ENCODE assay signal across 25 mouse cellular contexts in the genomic region with DNA sequence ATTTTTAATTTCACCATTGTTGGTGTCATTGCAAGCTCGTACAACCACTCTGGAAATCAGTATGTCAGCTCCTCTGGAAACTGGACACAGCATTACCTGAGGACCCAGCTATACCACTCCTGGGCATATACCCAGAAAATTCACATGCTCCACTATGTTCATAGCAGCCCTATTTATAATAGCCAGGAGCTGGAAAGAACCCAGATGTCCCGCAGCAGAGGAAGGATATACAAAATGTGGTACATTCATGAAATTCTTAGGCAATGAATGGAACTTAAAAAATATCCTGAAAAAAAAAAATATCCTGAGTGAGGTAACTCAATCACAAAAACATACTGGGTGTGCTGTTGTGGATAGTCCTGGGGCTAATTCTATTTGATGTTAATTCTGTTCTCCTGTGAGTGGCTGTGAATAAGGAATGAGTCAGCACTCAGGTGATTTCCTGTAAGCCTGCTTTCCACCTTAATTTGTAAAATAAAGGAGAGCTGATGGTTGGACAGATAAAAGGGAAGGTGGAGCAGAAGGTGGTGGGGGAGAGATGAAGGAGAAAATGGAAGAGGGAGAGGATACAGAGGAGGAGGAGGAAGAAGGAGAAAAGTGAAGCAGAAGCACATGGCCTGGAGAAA.
DNase-seq lines count a peak whose midpoint lies in the region; TF ChIP-seq lines count a peak whose summit lies in the region.
"Had no signal": no experiment of that assay in that cellular context is flagged by ENCODE, and none has a peak within 500 bp of the region (broad histone marks: within the 10 kb centered on the region; RNA-seq: fewer than 3 reads in every experiment).

No protein-coding gene starts in this region.

- H3K9ac ChIP-seq in ES-Bruce4 (ENCODE audit: low read depth, poor library complexity, severe bottlenecking) (no peak overlapping the region), ES-E14 (ENCODE audit: insufficient read depth, low read depth, low read length, poor library complexity, severe bottlenecking) (no peak overlapping the region)
- H3K9ac ChIP-seq: embryonic facial prominence, embryonic 13.5 days; embryonic facial prominence, embryonic 15.5 days; forebrain, embryonic 13.5 days; forebrain, embryonic 15.5 days; forebrain, postnatal 0 days had no signal

- no peak for TF ChIP-seq EP300 in ES-Bruce4 (IDR thresholded peaks at IDR 0.05; ENCODE audit: insufficient read depth, low read depth, low read length)

- peaks cover 1% of the 10 kb centered on the region for H3K4me1 ChIP-seq in ES-Bruce4 (ENCODE audit: control insufficient read depth, insufficient read depth, low read length)
- H3K4me1 ChIP-seq in ES-E14 (ENCODE audit: control insufficient read depth in 2 of 2, insufficient read depth in 2 of 2, low read length in 2 of 2, poor library complexity in 1 of 2), result no peaks in the 10 kb centered on the region; a peak in 1 of 4 replicates
- H3K4me1 ChIP-seq in embryonic fibroblast, embryonic 13.5 days (ENCODE audit: control insufficient read depth, insufficient read depth, low read length), result no peaks in the 10 kb centered on the region; the same call in 1 of the 2 replicates
- H3K4me1 ChIP-seq: embryonic facial prominence, embryonic 13.5 days; embryonic facial prominence, embryonic 15.5 days; forebrain, embryonic 13.5 days; forebrain, embryonic 15.5 days had no signal

- in situ Hi-C loops in ES-E14 (cut with MboI; ENCODE audit: low sequenced_read_pairs in 2 of 2, unreplicated experiment in 2 of 2), result no loop called here

- DNase-seq in ES-E14 (ENCODE audit: low read depth, low spot score), result no peak
- DNase-seq in R1 (ENCODE audit: low read depth, low spot score), result peak; percentile 83
- no peak for DNase-seq in cerebellum, postnatal 10 days
- DNase-seq in lung, postnatal 4 days, result no peak
- DNase-seq in adipocyte (ENCODE audit: low spot score), result no peak
- no peak for DNase-seq in T-cell, adult 2 months (ENCODE audit: low spot score)
- DNase-seq: adrenal gland, adult 2 months; adrenal gland, postnatal 10 days; adrenal gland, postnatal 25 days; B cell, adult 2 months; cerebellum, adult 11 months; cerebellum, adult 18-20 months; cerebellum, adult 8-10 months; cerebellum, adult 9-11 months; cerebellum, postnatal 25 days; embryo, embryonic 11 days; forebrain, postnatal 0 days had no signal

- H3K36me3 ChIP-seq in ES-Bruce4 (ENCODE audit: control insufficient read depth, insufficient read depth, low read length, poor library complexity, severe bottlenecking) (no peaks in the 10 kb centered on the region), ES-E14 (ENCODE audit: control insufficient read depth, insufficient read depth, low read length, poor library complexity, severe bottlenecking) (no peaks in the 10 kb centered on the region)
- H3K36me3 ChIP-seq: embryonic facial prominence, embryonic 13.5 days; embryonic facial prominence, embryonic 15.5 days; forebrain, embryonic 15.5 days had no signal

- H3K4me3 ChIP-seq in ES-Bruce4 (ENCODE audit: low read depth, low read length) (no peak overlapping the region), ES-E14 (ENCODE audit: insufficient read depth in 1 of 2, low read depth in 1 of 2, low read length in 2 of 2, poor library complexity in 1 of 2, severe bottlenecking in 1 of 2) (no peak overlapping the region)
- H3K4me3 ChIP-seq in embryonic fibroblast, embryonic 13.5 days (ENCODE audit: insufficient read depth, low read length), result no peak overlapping the region
- H3K4me3 ChIP-seq: embryonic facial prominence, embryonic 13.5 days; embryonic facial prominence, embryonic 15.5 days; forebrain, embryonic 13.5 days; forebrain, embryonic 15.5 days had no signal

- TF ChIP-seq POLR2A in ES-Bruce4 (IDR thresholded peaks at IDR 0.05; ENCODE audit: insufficient read depth, low read length), result no peak
- TF ChIP-seq POLR2A in embryonic fibroblast, embryonic 13.5 days (IDR thresholded peaks at IDR 0.05; ENCODE audit: low read depth, low read length), result no peak

- H3K9me3 ChIP-seq in ES-Bruce4 (replicated peaks; ENCODE audit: control insufficient read depth, insufficient read depth, low read length, poor library complexity, severe bottlenecking) (no peaks in the 10 kb centered on the region; the same call in none of the 2 replicates), ES-E14 (ENCODE audit: control insufficient read depth, insufficient read depth, low read depth, low read length) (no peaks in the 10 kb centered on the region)
- H3K9me3 ChIP-seq: embryonic facial prominence, embryonic 13.5 days; embryonic facial prominence, embryonic 15.5 days; forebrain, embryonic 13.5 days; forebrain, embryonic 15.5 days had no signal

- no peaks in the 10 kb centered on the region; the same call in 1 of the 2 replicates for H3K27me3 ChIP-seq in ES-Bruce4 (ENCODE audit: control insufficient read depth, insufficient read depth, low read length, poor library complexity, severe bottlenecking)
- H3K27me3 ChIP-seq: CH12.LX; embryonic facial prominence, embryonic 13.5 days; embryonic facial prominence, embryonic 15.5 days; forebrain, embryonic 13.5 days; forebrain, embryonic 15.5 days; Patski had no signal

- no peak for TF ChIP-seq CTCF in ES-Bruce4 (IDR thresholded peaks at IDR 0.05; ENCODE audit: low read depth, low read length)
- TF ChIP-seq CTCF in embryonic fibroblast, embryonic 13.5 days (IDR thresholded peaks at IDR 0.05; ENCODE audit: borderline replicate concordance, insufficient read depth, low read length), result no peak

- H3K27ac ChIP-seq in ES-Bruce4 (ENCODE audit: insufficient read depth, low read length), result peak overlapping the region; percentile 69
- H3K27ac ChIP-seq in ES-E14 (ENCODE audit: insufficient read depth, low read depth, low read length, poor library complexity, severe bottlenecking), result peak overlapping the region; percentile 73
- peak overlapping the region; percentile 76 for H3K27ac ChIP-seq in embryonic fibroblast, embryonic 13.5 days (ENCODE audit: insufficient read depth, low read length)
- H3K27ac ChIP-seq: embryonic facial prominence, embryonic 13.5 days; embryonic facial prominence, embryonic 15.5 days; forebrain, embryonic 13.5 days; forebrain, embryonic 15.5 days had no signal

TF ChIP-seq in ES-E14, 5 proteins besides CTCF, POLR2A, EP300 and RAD21:
- TF ChIP-seq HCFC1 (IDR thresholded peaks at IDR 0.05; ENCODE audit: borderline replicate concordance, insufficient read depth, low read length) (no peak), MAFK (IDR thresholded peaks at IDR 0.05; ENCODE audit: insufficient read depth, low read depth, low read length) (peak; percentile 71), ZNF384 (IDR thresholded peaks at IDR 0.05; ENCODE audit: low read depth, low read length) (no peak)
